Mouse (Mus musculus): ENCODE results near the gene Faf1. TPM values are rescaled to one million over a fixed set of nuclear protein-coding genes. Genes with fewer than 3 reads are reported as not detected.

The Faf1 gene
- polyA plus RNA-seq, 1 experiment from 2014 or later, result 30.3 TPM

GRCm38 (mm10) chr4:109974655-109975380, 298.4 kb downstream of the Faf1 start:
- TF ChIP-seq CTCF (IDR thresholded peaks at IDR 0.05; ENCODE audit: low read depth), result no peak
- no peak for ATAC-seq (ENCODE audit: insufficient read depth)
- no peaks in the 10 kb centered on the region for H3K9me3 ChIP-seq (ENCODE audit: low read depth, low read length)
- no peaks in the 10 kb centered on the region for H3K36me3 ChIP-seq (ENCODE audit: insufficient read depth)
- no peaks in the 10 kb centered on the region for H3K4me1 ChIP-seq (ENCODE audit: insufficient read depth)
- H3K27me3 ChIP-seq (ENCODE audit: insufficient read depth, low read length), result peaks cover 93% of the 10 kb centered on the region
- H3K27ac ChIP-seq (ENCODE audit: low read depth), result no peak overlapping the region
- H3K9ac ChIP-seq, result no peak overlapping the region
- no peak for DNase-seq
- 3% methylated on average over 33 of the region's 33 CpGs for WGBS
- no peak overlapping the region for H3K4me3 ChIP-seq (ENCODE audit: low read depth, low read length)
- H3K4me2 ChIP-seq, result no peak overlapping the region

- no peak overlapping the region for H3K4me3 ChIP-seq (ENCODE audit: low read depth, low read length)
- no peak for TF ChIP-seq CTCF (IDR thresholded peaks at IDR 0.05; ENCODE audit: low read depth)
- no peaks in the 10 kb centered on the region for H3K4me1 ChIP-seq (ENCODE audit: insufficient read depth)
- H3K9ac ChIP-seq, result no peak overlapping the region
- no peak for DNase-seq
- no peak for ATAC-seq (ENCODE audit: insufficient read depth)
- H3K9me3 ChIP-seq (ENCODE audit: low read depth, low read length), result no peaks in the 10 kb centered on the region
- H3K27me3 ChIP-seq (ENCODE audit: insufficient read depth, low read length), result peaks cover 100% of the 10 kb centered on the region
- no peak overlapping the region for H3K4me2 ChIP-seq
- 10% methylated on average over 25 of the region's 25 CpGs for WGBS
- no peaks in the 10 kb centered on the region for H3K36me3 ChIP-seq (ENCODE audit: insufficient read depth)
- no peak overlapping the region for H3K27ac ChIP-seq (ENCODE audit: low read depth)
These were observed 299.2 kb downstream of the Faf1 start for GRCm38 (mm10) chr4:109975381-109976240.

GRCm38 (mm10) chr4:109976273-109977147, 300.1 kb downstream of the Faf1 start:
- no peak overlapping the region for H3K4me3 ChIP-seq (ENCODE audit: low read depth, low read length)
- 1% methylated on average over 34 of the region's 34 CpGs for WGBS
- H3K4me1 ChIP-seq (ENCODE audit: insufficient read depth), result no peaks in the 10 kb centered on the region
- ATAC-seq (ENCODE audit: insufficient read depth) (no peak), DNase-seq (peak; percentile 20)
- H3K9me3 ChIP-seq (ENCODE audit: low read depth, low read length), result no peaks in the 10 kb centered on the region
- H3K27me3 ChIP-seq (ENCODE audit: insufficient read depth, low read length), result peaks cover 100% of the 10 kb centered on the region
- no peak overlapping the region for H3K27ac ChIP-seq (ENCODE audit: low read depth)
- H3K9ac ChIP-seq, result no peak overlapping the region
- no peak overlapping the region for H3K4me2 ChIP-seq
- no peak for TF ChIP-seq CTCF (IDR thresholded peaks at IDR 0.05; ENCODE audit: low read depth)
- no peaks in the 10 kb centered on the region for H3K36me3 ChIP-seq (ENCODE audit: insufficient read depth)

DNA sequence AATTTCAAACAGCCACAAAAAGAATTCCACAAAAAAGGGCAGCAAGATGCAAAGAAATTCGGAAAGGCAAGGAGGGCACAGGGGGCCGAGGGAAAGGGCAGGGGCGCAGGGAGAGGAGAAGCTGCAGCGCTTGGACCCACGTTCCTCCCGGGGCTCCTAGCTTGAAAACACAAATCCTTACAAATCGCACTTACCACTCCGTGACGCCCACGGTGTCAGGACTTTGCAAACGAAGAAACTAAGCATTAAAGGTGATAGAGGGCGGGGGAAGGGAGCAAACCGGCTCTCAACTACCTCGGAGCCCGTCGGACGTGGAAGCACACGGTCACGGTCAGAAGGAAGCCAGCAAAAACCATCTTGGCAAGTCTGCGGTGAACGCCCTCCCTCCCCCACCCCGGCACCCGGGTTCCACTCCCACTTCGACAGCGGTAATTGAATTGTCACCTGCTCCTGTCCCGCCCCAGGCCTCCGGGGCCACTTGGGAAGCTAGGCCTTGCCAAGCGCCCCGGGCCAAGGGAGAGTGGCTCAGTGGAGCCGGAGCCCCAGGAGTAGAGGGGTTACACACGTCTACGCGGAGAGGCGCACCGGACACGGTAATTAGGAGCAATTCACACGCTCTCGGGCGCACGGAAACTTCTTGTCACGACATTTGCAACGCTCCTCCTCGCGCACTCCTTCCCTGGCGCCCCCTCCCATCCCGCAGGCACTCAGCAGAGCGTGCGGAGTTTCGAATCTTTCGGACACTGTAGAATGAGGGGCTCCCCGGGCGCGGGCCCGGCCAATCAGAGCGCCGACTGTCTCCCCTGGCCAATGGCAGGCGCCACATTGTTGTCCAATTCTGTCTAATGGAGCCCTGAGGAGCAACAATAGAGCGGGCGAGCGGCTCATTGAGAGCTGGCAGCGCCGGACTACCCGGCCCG, 301.0 kb downstream of the Faf1 start, which contains the start of gene Dmrta2:
Gene Dmrta2, plus strand, starts transcription at position 906 of the 920 bp plus-strand sequence.
- no peaks in the 10 kb centered on the region for H3K9me3 ChIP-seq (ENCODE audit: low read depth, low read length)
- H3K36me3 ChIP-seq (ENCODE audit: insufficient read depth), result no peaks in the 10 kb centered on the region
- peaks cover 100% of the 10 kb centered on the region for H3K27me3 ChIP-seq (ENCODE audit: insufficient read depth, low read length)
- no peak within 1 kb of the TSS for H3K27ac ChIP-seq (ENCODE audit: low read depth)
- TF ChIP-seq CTCF (IDR thresholded peaks at IDR 0.05; ENCODE audit: low read depth), result no peak
- peak within 1 kb of the TSS; percentile 67 for H3K4me2 ChIP-seq
- no peak within 1 kb of the TSS; the same call in 1 of the 2 replicates for H3K9ac ChIP-seq
- under 1% methylated on average over 64 of the region's 64 CpGs for WGBS
- DNase-seq (peak; percentile 73), ATAC-seq (ENCODE audit: insufficient read depth) (peak; percentile 78)
- H3K4me1 ChIP-seq (ENCODE audit: insufficient read depth), result no peaks in the 10 kb centered on the region
- H3K4me3 ChIP-seq (ENCODE audit: low read depth, low read length), result peak within 1 kb of the TSS; percentile 40

- Histone ChIP-seq H3K9ac (no peak overlapping the region; the same call in 1 of the 2 replicates), H3K27ac (ENCODE audit: low read depth) (no peak overlapping the region), H3K4me2 (peak overlapping the region; percentile 67), H3K9me3 (ENCODE audit: low read depth, low read length) (no peaks in the 10 kb centered on the region), H3K36me3 (ENCODE audit: insufficient read depth) (no peaks in the 10 kb centered on the region), H3K4me3 (ENCODE audit: low read depth, low read length) (peak overlapping the region; percentile 40), H3K27me3 (ENCODE audit: insufficient read depth, low read length) (peaks cover 99% of the 10 kb centered on the region), H3K4me1 (ENCODE audit: insufficient read depth) (no peaks in the 10 kb centered on the region)
- ATAC-seq (ENCODE audit: insufficient read depth), result peak; percentile 11; the same call in 1 of the 2 replicates
- no peak for DNase-seq
- TF ChIP-seq CTCF (IDR thresholded peaks at IDR 0.05; ENCODE audit: low read depth), result no peak
- under 1% methylated on average over 55 of the region's 56 CpGs for WGBS
These were observed 301.9 kb downstream of the Faf1 start for GRCm38 (mm10) chr4:109978068-109978857.
